In the genomic region with DNA sequence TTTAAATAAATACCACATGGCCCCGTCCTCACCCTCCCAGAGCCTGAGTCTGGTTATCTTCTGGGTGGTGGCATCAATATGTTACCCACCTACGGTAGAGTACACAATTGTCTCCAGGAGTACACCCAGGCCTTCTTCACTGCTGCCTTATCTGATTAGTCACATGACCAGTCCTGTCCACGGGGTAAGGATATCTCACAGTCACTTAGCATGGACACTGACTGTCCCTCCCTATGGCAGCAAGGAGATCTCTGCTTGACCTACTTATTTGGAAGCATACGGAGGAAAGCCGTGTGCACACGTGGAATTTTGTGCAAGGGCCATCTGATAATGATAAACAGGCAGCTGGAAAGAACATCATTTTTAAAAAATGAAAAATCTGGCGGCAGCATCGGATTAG, we compare ENCODE assay signal across 27 mouse cellular contexts.
DNase-seq lines count a peak whose midpoint lies in the region; ATAC-seq and TF ChIP-seq lines count a peak whose summit lies in the region.
"Had no signal": no experiment of that assay in that cellular context is flagged by ENCODE, and none has a peak within 500 bp of the region (broad histone marks: within the 10 kb centered on the region; RNA-seq: fewer than 3 reads in every experiment).

No protein-coding gene starts in this region.

- no peak for TF ChIP-seq CTCF in MEL (IDR thresholded peaks at IDR 0.05 in 2 of 3, conservative IDR thresholded peaks at IDR 0.05 in 1 of 3; ENCODE audit: control insufficient read depth in 1 of 3, insufficient read depth in 1 of 3, low read depth in 2 of 3, low read length in 3 of 3, poor library complexity in 1 of 3, severe bottlenecking in 1 of 3)

- H3K27ac ChIP-seq in embryonic facial prominence, embryonic 14.5 days (replicated peaks; ENCODE audit: low read depth, low read length), result 0 out of 2 replicates have a peak overlapping the region, but pooled peaks have one; percentile 15
- H3K27ac ChIP-seq in embryonic facial prominence, embryonic 10.5 days (replicated peaks), result no peak overlapping the region
- H3K27ac ChIP-seq in MEL (ENCODE audit: control insufficient read depth, low read depth, low read length), result no peak overlapping the region
- H3K27ac ChIP-seq: embryonic facial prominence, embryonic 13.5 days; forebrain, embryonic 10.5 days; forebrain, embryonic 13.5 days; heart, embryonic 15.5 days; hindbrain, embryonic 10.5 days; hindbrain, embryonic 13.5 days; intestine, embryonic 15.5 days had no signal

- H3K4me3 ChIP-seq in embryonic facial prominence, embryonic 14.5 days (ENCODE audit: low read depth, low read length), result no peak overlapping the region
- no peak overlapping the region for H3K4me3 ChIP-seq in embryonic facial prominence, embryonic 10.5 days
- no peak overlapping the region for H3K4me3 ChIP-seq in MEL (ENCODE audit: control insufficient read depth in 1 of 2, insufficient read depth in 1 of 2, low read depth in 2 of 2, low read length in 2 of 2)
- H3K4me3 ChIP-seq: embryonic facial prominence, embryonic 13.5 days; forebrain, embryonic 10.5 days; forebrain, embryonic 13.5 days; heart, embryonic 12.5 days; heart, embryonic 15.5 days; hindbrain, embryonic 10.5 days; hindbrain, embryonic 13.5 days; intestine, embryonic 15.5 days had no signal

- H3K27me3 ChIP-seq in embryonic facial prominence, embryonic 14.5 days (replicated peaks; ENCODE audit: control insufficient read depth, insufficient read depth, low read length), result no peaks in the 10 kb centered on the region
- no peaks in the 10 kb centered on the region for H3K27me3 ChIP-seq in embryonic facial prominence, embryonic 10.5 days (replicated peaks; ENCODE audit: low read depth, poor library complexity, severe bottlenecking)
- H3K27me3 ChIP-seq in MEL (ENCODE audit: control insufficient read depth in 1 of 2, insufficient read depth in 2 of 2, low read length in 2 of 2), result no peaks in the 10 kb centered on the region
- H3K27me3 ChIP-seq: CH12.LX; embryonic facial prominence, embryonic 13.5 days; forebrain, embryonic 13.5 days; heart, embryonic 12.5 days; heart, embryonic 15.5 days; hindbrain, embryonic 13.5 days; intestine, embryonic 15.5 days had no signal

- H3K9me3 ChIP-seq in embryonic facial prominence, embryonic 14.5 days (ENCODE audit: control insufficient read depth, low read length), result no peaks in the 10 kb centered on the region
- no peaks in the 10 kb centered on the region for H3K9me3 ChIP-seq in embryonic facial prominence, embryonic 10.5 days
- H3K9me3 ChIP-seq in MEL (replicated peaks; ENCODE audit: insufficient read depth, low read length), result no peaks in the 10 kb centered on the region
- H3K9me3 ChIP-seq: embryonic facial prominence, embryonic 13.5 days; forebrain, embryonic 10.5 days; forebrain, embryonic 13.5 days; heart, embryonic 12.5 days; heart, embryonic 15.5 days; hindbrain, embryonic 10.5 days; hindbrain, embryonic 13.5 days; intestine, embryonic 15.5 days had no signal

- H3K79me2 ChIP-seq in MEL (ENCODE audit: control insufficient read depth, insufficient read depth, low read length, poor library complexity), result no peaks in the 10 kb centered on the region

- peaks cover 13% of the 10 kb centered on the region for H3K4me1 ChIP-seq in embryonic facial prominence, embryonic 14.5 days (ENCODE audit: control insufficient read depth, insufficient read depth, low read length)
- no peaks in the 10 kb centered on the region for H3K4me1 ChIP-seq in embryonic facial prominence, embryonic 10.5 days
- H3K4me1 ChIP-seq in MEL (ENCODE audit: control insufficient read depth in 1 of 2, insufficient read depth in 2 of 2, low read length in 2 of 2), result peaks cover 9 to 14% of the 10 kb centered on the region in 2 experiments
- H3K4me1 ChIP-seq: forebrain, embryonic 13.5 days; heart, embryonic 12.5 days; heart, embryonic 15.5 days; hindbrain, embryonic 10.5 days; hindbrain, embryonic 13.5 days; intestine, embryonic 15.5 days had no signal

- no peaks in the 10 kb centered on the region for H3K36me3 ChIP-seq in embryonic facial prominence, embryonic 14.5 days (ENCODE audit: control insufficient read depth, insufficient read depth, low read length)
- H3K36me3 ChIP-seq in embryonic facial prominence, embryonic 10.5 days (replicated peaks), result no peaks in the 10 kb centered on the region
- H3K36me3 ChIP-seq in MEL (ENCODE audit: control insufficient read depth in 1 of 2, insufficient read depth in 2 of 2, low read length in 2 of 2), result peaks cover 0 to 17% of the 10 kb centered on the region in 2 experiments; a peak in 2 of 4 replicates
- H3K36me3 ChIP-seq: embryonic facial prominence, embryonic 13.5 days; forebrain, embryonic 10.5 days; G1E; heart, embryonic 12.5 days; heart, embryonic 15.5 days; hindbrain, embryonic 10.5 days; hindbrain, embryonic 13.5 days; intestine, embryonic 15.5 days had no signal

- DNase-seq in cerebellum, adult 11-12 months, result peak; percentile 8
- no peak for DNase-seq in cerebellum, adult 9-10 months
- no peak for DNase-seq in embryonic facial prominence, embryonic 14.5 days (ENCODE audit: low spot score)
- DNase-seq in embryonic facial prominence, embryonic 10.5 days (ENCODE audit: low spot score), result no peak
- DNase-seq in MEL (ENCODE audit: low read depth, low spot score), result no peak
- no peak for DNase-seq in thymus, postnatal 4 days
- DNase-seq: adrenal gland, adult 2 months; adrenal gland, postnatal 14 days; B cell, adult 2 months; gastrocnemius, postnatal 10 days; gastrocnemius, postnatal 36 days; heart, postnatal 10 days; heart, postnatal 36 days; kidney, adult 11 months; kidney, adult 8-10 months had no signal

- no peak for TF ChIP-seq POLR2A in MEL (IDR thresholded peaks at IDR 0.05; ENCODE audit: control insufficient read depth in 1 of 2, insufficient read depth in 1 of 2, low read depth in 1 of 2, low read length in 2 of 2, poor library complexity in 1 of 2)

- TF ChIP-seq RAD21 in MEL (IDR thresholded peaks at IDR 0.05; ENCODE audit: low read depth, low read length), result no peak

- ATAC-seq in embryonic facial prominence, embryonic 14.5 days (ENCODE audit: low read depth), result no peak
- ATAC-seq: forebrain, embryonic 13.5 days; forebrain, embryonic 16.5 days; hindbrain, embryonic 16.5 days; intestine, embryonic 15.5 days had no signal

- no peak for TF ChIP-seq EP300 in MEL (IDR thresholded peaks at IDR 0.05; ENCODE audit: low read depth in 1 of 2, low read length in 2 of 2)

- H3K4me2 ChIP-seq in embryonic facial prominence, embryonic 14.5 days (ENCODE audit: low read depth, low read length), result no peak overlapping the region
- H3K4me2 ChIP-seq: embryonic facial prominence, embryonic 13.5 days; forebrain, embryonic 13.5 days; heart, embryonic 12.5 days; heart, embryonic 15.5 days; hindbrain, embryonic 13.5 days; intestine, embryonic 15.5 days had no signal

- 48% methylated on average over 8 of the region's 8 CpGs for WGBS in embryonic facial prominence, embryonic 14.5 days
- 84% methylated on average over 8 of the region's 8 CpGs for WGBS in embryonic facial prominence, embryonic 10.5 days

- no peak overlapping the region for H3K9ac ChIP-seq in embryonic facial prominence, embryonic 14.5 days (ENCODE audit: low read depth, low read length)
- H3K9ac ChIP-seq in MEL (ENCODE audit: control insufficient read depth, low read depth, low read length, poor library complexity, severe bottlenecking), result no peak overlapping the region
- H3K9ac ChIP-seq: embryonic facial prominence, embryonic 13.5 days; forebrain, embryonic 13.5 days; heart, embryonic 12.5 days; heart, embryonic 15.5 days; hindbrain, embryonic 13.5 days; intestine, embryonic 15.5 days had no signal

TF ChIP-seq in MEL, 35 proteins besides CTCF, POLR2A, EP300 and RAD21:
- no peak for TF ChIP-seq E2F4 (IDR thresholded peaks at IDR 0.05; ENCODE audit: borderline replicate concordance, low read depth, low read length)
- no peak for TF ChIP-seq TBP (IDR thresholded peaks at IDR 0.05; ENCODE audit: low read depth, low read length)
- 0 out of 4 replicates have a peak, but pooled peaks of 1 of the 2 experiments have one; percentile 45 for TF ChIP-seq USF2 (IDR thresholded peaks at IDR 0.05; ENCODE audit: borderline replicate concordance in 1 of 2, insufficient read depth in 1 of 2, low read depth in 1 of 2, low read length in 2 of 2)
- peak; percentile 83 for TF ChIP-seq USF1 (IDR thresholded peaks at IDR 0.05; ENCODE audit: low read depth, low read length)
- no peak for TF ChIP-seq TCF12 (IDR thresholded peaks at IDR 0.05; ENCODE audit: low read depth, low read length)
- no peak for TF ChIP-seq MAFK (IDR thresholded peaks at IDR 0.05; ENCODE audit: borderline replicate concordance, low read depth, low read length)
